Mouse (Mus musculus) G1E (cell line): ENCODE measurements around the gene Olfr45.

Experiments
- CTCF ChIP-seq: IDR thresholded peaks from 2 replicates; pipeline ENCODE4 v1.5.1; 2012; ENCODE audit warnings: low read depth, low read length, inconsistent platforms, mixed read lengths
- GATA1 ChIP-seq: IDR thresholded peaks from 2 replicates; pipeline ENCODE4 v1.6.1; 2012; ENCODE audit warnings: borderline replicate concordance, low read length, inconsistent platforms, mixed read lengths
- GATA2 ChIP-seq: IDR thresholded peaks from 2 replicates; pipeline ENCODE4 v1.6.1; 2012; ENCODE audit warnings: low read depth, low read length, inconsistent platforms, borderline replicate concordance
- POLR2AphosphoS5 ChIP-seq: IDR thresholded peaks from 2 replicates; pipeline ENCODE4 v1.6.1; 2012; ENCODE audit warnings: low read depth, low read length, inconsistent platforms; ENCODE audit not compliant: insufficient replicate concordance
- TAL1 ChIP-seq: conservative IDR thresholded peaks from 2 replicates; pipeline ENCODE4 v1.6.1; 2012; ENCODE audit warnings: low read depth, low read length, inconsistent platforms, mixed read lengths

DNA sequence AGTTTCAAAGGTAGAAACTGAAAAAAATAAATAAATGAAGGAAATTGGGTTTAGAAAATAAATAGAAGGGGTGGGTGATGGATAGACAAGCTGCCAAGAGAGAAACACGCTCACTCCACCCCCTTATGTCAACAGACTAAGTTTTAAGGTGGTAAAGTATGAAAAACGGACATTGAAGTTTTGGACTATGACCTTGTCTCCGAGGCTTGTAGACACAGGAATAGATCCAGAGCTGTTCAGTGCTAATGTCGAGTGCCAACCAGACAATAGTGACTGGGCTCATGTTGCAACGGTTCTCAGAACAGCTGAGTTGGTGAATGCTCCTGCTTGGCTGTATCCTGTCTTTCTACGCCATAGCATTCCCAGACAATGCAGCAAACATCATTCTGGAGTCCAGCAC, 39.3 kb downstream of the Olfr45 start:
- no peak for TF ChIP-seq CTCF
- TF ChIP-seq GATA1 = no peak
- no peak for TF ChIP-seq POLR2AphosphoS5
- no peak for TF ChIP-seq TAL1
- TF ChIP-seq GATA2 = no peak
